Mouse (Mus musculus): ENCODE results near the gene Ap5z1.
A peak's percentile ranks its signal among the peaks of the same experiment; 100 is the strongest.

Ap5z1 gene

DNA sequence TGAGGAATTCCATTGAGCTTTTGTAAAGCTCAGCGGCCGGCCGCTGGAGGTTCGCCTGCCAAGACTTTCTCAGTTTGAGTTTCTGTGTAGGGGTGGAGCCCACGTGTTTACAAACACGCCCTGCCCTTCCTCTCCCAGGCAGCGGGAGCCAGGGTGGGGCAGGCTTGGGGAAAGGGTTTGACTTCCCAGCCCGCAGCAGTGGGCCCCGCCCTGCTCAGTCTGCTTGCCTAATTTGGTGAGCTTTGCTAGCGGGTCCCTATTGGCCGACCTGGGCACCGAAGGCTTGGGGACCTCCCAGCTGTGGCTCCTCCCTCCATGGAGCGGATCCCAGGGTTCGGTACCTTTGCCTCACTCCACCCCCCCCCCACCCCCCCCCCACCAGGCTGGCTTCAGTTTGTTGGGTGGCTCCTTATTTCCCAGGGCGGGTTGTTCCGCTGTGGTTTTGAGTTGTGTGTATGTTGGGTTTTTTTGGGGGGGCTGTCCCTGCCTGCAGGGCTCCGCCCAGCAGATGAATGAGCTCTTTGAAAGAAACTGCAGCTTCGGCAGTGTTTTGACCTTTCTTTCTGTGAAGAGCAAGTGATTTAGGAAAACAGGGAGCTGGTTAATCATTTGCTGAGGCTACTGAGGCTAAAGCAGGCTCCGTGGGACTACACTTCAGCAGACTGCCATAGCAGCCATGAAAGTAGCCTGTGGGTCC, 23.1 kb upstream of the Ap5z1 start:
- peak; percentile 95 for DNase-seq

DNA sequence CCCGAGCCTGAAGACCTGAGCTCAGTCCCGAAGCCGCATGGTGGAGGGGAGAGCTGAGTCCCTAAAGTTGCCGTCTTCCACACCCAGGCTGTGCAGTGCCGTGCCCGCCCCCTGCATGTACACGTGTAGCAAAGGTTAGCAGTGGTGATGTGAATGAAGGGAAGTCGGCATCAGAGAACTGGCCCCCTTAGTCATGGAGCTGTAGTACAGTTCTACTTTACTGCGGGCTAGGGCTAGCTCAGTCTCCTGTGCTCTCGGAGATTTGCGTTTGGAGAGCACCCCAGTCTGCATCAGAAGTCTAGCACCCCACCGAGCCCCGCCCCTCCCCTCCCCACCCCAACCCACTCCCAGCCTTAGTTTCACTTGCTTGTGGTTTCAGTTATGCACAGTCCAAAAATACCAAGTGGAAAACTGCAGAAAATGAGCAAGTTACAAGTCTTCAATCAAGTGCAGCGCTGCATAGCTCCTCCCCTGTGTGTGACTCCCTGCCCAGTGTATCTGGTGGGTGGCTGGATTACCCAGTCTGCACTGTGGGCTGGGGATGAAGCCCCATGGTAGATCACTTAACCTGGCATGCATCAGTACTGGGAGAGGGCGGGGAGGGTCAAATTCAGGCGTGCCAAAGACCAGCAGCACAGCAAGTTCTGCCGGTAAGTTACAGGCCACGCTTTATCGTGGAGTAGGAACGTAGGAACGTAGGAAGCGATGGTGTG, 22.3 kb upstream of the Ap5z1 start:
- DNase-seq, result peak; percentile 29

DNA sequence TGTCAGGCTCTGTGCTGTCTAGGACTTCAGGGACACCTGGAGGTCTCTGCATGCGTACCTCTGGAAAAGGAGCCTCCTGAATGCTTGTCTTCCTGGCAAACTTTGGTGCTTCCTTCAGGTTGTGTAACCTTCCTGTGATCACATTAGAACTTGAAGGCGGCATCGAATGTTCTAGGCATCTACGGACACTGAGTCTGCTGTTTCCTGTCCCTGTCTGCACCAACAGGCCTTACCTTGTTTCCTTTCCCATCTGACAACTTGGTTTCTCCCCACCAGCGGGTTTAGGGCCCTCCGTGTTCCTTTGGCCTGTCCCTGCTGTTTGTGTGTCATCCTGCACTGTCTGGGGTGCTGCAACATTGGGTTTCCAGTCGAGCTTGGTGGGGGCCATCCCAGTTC, 21.7 kb upstream of the Ap5z1 start:
- DNase-seq, result no peak

DNA sequence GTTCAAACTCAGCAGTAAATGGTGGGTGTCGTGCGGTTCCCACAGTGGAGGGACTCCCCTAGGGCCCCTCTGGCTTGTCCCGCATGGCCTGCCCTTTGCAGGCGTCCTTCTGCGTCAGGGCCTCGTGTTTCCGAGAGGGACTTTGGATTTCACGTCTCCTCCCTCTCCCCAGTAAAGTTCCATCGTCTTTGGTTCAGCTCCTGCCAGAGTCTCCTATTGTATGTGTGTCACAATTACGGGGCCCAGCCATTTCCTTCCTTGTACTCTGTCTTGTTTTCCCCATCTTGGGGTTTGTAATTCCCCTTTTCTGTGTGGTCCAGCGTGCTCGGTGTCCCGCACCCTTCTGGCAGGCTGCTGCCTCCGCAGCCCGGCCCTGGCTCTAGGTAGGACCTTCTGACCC, 20.2 kb upstream of the Ap5z1 start:
- DNase-seq, result no peak

DNA sequence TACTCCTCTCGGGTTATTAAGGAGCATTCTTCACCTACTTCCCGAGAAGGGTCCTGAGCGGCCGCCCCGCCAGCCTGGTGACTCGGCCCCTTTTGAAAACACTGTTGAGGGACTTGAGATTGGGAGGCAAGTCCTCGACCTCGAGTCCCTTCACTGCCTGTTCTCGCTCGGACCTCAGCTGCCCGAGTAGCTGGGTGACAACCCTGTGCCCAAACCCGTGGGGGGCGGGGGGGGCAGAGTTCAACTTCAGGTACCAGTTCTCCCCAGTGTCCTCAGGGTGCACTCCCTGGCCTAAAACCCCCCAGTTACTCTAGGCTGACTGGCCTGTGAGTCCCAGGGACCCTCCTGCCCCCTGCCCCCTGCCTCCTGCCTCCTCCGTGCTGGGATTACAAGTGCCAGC, 19.8 kb upstream of the Ap5z1 start:
- DNase-seq, result no peak

DNA sequence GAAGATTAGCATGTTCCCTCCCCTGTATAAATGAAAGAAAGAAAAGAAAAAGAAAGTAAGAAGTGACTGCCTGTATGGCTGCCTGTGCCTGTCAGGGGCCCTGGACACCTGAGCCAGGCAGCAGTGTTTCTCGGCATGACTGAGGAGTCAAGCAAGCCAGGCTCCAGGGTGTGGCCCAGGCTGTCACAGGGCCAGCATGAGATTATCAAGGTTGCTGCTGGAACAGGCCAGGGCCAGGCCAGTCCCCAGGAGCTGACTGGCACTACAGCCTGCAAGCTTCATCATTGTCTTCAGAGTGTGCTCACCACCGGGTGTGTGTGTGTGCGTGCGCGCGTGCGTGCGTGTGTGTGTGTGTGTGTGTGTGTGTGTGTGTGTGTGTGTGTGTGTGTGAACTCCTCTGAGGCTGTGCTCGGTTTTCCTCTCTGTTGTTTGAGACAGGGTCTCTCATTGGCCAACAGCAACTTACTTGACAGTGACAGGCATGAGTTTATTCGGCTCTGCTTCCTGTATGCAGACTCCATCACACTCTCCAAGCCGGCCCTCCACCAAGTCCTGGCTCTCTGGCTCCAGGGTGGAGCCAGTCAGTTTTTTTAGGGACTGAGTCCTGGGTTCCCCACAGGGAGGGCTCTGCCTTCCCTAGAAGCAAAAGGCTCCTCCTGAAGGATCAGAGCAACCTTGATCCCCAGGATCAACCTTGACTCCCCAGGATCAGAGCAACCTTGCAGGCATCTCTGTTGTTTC, 18.8 kb upstream of the Ap5z1 start:
- no peak for DNase-seq

DNA sequence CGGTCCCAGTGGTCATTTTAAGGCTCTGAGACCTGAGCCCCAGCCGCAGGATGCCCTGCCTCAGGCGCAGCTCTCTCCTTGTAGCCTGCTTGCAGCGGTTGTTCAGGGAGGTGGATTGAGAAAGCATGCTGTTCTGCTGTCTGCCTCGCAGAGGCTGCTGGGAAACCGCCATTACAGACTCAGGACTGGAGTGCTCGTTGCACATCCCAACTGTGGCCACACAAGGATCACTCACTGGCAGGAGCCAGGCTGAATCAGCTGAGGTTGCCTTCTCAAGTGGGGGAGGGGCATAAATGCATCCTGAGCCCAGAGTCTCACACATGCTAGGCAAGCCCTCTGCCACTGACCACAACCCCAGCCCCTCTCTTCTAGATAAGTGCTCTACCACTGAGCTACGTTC, 18.0 kb upstream of the Ap5z1 start:
- no peak for DNase-seq

DNA sequence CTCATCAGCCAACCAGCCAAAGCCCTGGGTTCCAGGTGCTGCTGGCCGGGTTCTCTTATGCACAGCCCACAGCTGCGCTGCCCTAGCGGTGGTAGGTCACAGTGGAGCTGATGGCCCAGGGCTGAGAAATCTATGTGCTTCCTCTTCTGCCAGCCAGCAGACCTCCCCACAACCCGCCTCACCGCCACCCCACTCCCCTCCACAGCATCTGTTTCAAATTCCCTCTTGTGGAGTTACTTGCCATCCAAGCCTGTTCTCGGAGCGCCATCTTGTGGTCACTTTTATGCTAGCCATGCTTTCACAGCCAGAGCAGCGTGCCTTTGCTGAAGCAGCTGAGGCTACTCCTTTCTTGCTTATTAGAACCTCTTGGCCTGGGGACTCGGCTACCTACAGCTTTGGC, 15.7 kb upstream of the Ap5z1 start:
- peak; percentile 91 for DNase-seq

DNA sequence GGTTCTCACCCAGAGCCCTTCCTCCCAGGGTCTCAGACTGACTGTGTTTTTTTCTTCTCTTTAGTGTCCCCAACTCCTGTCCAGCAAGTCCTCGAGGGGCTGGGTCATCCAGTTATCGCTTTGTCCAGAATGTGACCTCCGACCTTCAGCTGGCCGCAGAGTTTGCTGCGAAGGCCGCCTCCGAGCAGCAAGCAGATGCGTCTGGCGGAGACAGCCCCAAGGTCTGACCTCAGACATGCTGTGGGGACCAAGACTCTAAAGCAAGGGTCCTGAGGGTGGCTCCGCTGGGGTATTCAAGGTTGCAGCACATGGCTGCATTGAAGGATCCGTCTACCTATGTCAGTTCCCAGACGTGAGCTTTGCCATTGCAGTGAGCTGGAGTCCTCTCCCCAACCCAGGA, 15.1 kb upstream of the Ap5z1 start:
- no peak for DNase-seq

DNA sequence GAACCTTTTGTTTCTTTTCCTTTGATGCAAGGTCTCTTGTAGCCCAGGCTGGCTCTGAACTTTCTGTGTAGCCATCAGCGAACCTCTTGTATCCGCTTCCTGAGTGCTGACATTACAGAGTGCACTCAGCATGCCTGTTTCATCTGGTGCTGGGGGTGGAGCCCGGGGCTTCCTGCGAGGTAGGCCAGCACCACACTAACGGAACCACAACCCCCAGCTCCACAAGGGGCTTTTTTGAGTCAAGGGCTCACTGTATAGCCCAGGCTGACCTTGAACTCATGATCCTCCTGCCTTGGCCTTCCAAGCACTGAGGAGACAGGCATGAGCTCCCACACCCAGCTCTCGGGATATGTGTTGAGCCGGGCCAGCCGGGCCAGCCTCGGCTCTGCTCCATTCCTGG, 12.9 kb upstream of the Ap5z1 start:
- DNase-seq, result no peak

DNA sequence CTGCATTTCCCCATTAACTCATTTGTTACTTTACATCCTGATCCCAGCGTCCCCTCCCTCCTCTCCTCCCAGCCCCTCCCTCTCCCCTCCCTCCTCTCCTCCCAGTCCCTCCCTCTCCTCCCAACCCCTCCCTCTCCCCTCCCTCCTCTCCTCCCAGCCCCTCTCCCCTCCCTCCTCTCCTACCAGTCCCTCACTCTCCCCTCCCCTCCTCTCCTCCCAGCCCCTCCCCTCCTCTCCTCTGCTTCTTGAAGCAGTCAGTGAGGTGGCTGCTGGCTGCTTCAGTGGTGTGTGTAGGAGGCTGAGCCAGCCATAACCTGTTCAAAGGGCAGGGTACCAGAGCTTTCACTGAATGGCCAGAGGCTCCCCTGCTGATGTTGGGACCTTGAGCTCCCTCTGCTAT, 12.0 kb upstream of the Ap5z1 start:
- no peak for DNase-seq

DNA sequence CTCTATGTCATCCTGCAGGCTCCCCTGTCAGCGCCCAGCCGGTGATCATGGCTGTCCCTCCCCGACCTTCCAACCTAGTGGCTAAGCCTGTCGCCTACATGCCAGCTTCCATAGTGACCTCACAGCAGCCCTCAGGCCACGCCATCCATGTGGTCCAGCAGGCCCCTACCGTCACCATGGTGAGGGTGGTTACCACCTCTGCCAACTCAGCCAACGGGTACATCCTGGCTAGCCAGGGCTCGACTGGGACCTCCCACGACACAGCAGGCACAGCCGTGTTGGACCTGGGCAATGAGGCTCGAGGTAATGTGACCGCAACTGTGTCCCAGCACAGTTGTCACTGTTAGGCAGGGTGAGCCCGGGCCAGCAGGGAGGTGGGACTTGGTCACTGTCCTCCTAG, 10.0 kb upstream of the Ap5z1 start:
- no peak for DNase-seq

DNA sequence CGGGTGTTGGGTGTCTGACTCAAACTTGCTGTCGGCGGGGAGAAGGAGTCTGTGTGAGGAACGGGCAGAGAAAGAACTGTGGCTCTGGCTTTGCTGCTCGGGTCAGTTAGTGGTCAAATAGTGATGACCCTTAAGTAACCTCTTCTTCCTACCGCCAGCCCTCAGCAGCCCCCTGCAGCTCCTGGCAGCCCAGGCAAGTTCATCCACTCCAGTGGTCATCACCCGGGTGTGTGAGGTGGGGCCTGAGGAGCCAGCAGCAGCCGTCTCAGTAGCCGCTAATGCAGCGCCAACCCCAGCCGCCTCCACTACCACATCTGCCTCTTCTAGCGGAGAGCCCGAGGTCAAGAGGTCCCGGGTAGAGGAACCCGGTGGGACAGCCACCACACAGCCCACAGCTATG, 7.4 kb upstream of the Ap5z1 start:
- DNase-seq, result no peak

DNA sequence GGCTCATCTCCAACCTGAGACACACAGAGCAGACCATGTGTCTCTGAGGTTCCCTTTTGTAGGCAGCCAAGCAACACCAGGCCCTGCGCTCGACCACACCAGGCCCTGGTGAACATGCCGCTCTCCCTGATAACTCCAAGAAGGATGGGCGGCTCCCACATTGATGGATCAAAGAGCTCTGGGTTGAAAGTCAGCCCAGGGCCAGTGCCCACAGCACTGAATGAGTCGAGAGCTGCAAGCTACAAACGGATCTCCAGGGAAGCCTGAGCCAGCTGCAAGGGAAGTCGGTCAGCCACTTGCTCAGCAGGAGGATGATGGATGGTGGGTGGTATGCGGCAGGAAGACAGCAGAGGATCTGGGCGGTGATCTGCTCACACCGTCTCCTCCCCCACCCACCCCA, 6.4 kb upstream of the Ap5z1 start:
- DNase-seq, result no peak

DNA sequence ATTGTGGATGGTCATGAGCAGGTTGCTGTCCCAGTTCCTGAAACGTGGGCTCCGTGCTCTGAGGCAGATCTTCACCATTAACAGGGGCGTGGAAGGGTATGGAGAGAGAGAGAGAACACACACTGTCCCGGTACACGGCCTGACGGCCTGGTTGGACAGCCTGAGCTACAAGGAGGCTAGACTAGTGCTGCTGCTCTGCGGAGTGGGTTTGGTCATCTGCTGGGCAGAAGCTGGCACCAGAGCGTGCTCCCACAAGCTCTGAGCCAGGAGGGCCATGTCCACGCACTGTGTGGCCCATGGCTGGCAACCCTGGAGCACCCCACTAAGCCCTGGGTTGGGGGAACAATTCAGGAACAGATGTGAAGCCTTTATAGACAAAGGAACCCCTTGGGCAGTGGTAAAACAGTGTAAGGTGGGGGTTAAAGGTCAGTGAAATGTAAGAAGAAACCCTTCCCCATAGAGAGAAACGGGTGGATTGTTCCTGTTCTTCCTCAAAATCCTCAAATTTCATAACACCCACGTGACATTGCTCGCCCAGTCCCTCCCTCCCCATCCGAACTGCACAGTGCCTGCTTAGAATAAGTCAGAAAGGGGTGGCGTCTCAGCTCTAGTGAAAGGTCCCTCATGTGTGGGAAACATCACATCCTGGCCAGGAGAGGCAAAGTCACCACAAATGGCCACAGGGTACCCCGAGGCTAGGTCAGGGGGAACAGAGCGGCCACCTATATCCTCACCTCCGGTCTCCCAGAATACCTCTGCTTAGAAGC, 4.8 kb upstream of the Ap5z1 start:
- no peak for DNase-seq

DNA sequence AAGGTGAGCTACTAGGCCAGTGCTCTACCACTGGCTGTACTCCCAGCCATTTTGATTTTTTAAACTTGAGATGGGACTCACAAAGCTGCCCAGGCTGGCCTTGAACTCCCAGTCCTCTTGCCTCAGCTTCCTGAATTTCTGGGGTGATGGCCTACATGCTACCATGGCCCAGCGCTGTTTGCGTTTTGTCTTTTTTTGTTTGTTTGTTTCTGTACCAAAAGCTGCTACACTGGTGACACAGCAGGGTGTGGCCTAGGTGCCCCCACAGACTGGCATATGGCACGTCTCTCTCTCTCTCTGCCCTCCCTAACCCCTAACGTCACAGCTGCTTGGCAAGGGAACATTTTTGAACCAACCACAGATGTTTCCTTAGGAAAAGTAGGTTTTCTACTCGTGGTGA, 3.9 kb upstream of the Ap5z1 start:
- no peak for DNase-seq

DNA sequence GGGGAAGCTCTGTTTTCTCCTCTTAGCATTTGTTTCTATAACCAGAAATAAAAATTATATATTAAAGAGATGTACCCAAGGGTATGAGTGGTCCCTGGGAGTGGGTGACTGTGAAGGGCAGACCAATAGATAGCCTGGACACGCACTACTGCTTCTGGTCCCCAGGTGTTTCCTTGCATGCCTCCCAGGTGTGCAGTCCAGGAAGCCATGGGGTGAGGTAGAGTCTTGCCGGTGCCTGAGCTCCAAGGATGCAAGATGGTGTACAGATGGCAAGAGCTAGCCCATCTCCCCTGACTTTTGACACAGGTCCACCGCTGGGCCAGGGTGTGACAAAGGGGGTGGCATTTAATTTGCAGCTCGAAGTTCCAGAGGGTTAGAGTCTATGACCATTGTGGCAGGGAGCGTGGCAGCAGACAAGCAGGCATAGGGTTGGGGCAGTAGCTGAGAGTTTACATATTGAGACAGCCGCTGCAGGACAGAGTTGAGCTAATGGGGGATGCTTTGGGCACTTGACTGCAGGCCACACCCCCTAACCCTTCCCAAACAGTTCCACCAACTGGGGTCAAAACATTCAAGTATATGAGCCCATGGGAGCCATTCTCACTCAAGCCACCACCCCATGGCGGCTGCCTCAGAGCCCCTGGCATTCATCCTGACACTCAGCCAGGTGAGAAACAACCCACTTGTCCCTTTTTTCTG, 1.7 kb upstream of the Ap5z1 start:
- DNase-seq, result no peak

DNA sequence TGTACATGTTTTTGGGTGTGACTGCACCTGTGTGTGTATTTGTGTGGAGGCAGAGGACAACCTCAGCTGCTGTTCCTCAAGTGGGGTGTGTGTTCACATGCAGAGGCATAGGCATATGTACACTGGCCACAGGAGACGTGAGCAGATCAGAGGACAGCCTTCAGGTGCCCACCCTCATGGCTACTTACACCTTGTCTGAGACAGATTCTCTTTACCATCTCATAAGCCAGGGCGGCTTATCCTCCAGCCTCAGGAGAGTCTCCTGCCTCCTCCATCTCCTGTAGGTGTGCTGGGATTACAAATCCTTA, 1.1 kb upstream of the Ap5z1 start:
- DNase-seq, result no peak

DNA sequence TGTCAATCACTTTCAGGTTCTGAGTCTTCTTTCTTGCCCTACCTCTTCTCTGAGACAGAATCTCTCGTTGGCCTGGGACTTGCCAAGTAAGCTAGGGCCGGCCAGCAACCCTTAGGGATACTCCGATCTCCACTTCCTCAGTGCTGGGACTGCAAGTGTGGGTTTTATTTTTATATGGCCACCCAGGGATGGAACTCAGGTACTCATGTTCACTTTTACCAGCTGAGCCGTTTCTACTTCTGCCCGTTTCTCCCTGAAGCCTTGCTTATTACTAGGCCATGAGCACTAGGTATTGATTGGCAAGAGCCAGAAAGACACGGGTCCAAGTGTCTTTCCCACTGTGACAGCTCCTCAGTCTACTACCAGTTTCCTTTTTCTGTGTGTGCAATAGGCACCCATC, 733 bp upstream of the Ap5z1 start:
- DNase-seq, result no peak

DNA sequence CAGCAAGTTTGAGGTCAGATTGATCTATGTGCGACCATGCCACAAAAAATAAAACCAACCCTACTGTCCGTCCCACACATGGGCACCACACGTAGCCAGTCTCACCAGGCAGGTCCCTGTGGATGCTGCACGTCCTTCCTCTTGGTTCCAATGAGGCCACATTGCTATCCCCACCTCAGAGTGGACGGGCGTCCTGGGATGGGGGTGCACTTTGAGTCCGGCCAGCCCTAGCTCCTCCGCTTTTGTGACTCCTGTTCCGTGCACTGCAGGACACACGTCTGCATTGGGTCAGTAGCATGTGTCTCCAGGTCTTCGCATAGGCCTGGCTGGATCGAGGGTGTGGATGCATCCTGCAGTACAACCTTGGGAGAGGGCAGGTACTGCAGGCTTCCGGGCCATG, 4.6 kb downstream of the Ap5z1 start:
- no peak for DNase-seq

DNA sequence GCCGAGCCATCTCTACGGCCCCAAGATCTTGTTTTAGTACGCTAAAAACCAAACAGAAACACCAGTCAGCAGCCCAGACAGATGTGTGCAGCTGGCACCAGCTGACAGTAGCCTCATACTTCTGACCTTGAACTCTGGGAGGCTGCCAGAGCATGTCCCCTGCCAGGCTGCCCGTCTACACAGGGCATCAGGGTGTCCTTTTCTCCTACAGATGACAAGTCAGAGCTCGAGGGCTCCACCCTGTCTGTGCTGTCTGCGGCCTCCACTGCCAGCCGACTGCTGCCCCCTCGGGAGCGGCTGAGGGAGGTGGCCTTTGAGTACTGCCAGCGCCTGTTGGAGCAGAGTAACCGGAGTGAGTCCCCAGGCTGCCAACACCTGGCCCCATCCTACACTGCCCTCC, 6.1 kb downstream of the Ap5z1 start:
- no peak for DNase-seq

DNA sequence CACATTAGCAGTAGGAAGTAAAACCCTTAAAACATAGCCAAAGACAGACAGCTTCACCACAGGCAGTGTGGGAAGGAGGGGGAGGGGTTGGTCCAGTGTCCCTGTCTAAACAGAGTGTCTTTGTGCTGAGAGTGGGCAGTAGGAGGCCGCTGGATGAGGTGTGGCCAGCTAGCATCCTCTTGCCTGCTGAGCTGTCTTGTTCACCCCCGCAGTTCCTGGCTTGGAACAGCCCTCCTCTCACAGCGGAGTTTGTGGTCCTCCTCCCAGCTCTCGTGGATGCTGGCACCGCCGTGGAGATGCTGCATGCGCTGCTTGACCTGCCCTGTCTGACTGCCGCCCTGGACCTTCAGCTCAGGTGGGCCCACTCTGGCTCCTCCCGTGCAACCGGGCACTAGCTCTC, 10.0 kb downstream of the Ap5z1 start:
- no peak for DNase-seq

DNA sequence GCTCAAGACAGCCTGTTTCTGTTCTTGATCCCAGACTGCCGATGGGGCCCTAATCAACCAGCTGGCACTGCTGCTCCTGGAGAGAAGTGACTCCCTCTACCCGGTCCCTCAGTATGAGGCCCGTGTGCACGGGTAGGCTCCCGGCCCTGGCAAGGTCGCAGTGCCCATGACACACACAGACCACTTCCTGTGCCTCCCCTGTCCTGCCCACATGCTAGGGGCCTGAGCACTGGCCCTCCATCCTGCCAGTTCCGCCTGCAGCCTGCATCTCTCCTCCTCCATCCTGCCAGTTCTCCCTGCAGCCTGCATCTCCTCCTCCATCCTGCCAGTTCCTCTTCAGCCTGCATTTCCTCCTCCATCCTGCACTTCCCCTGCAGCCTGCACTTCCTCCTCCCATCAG, 11.9 kb downstream of the Ap5z1 start:
- DNase-seq, result no peak

Measured in kidney, adult 18-20 months (tissue).